Comparison of ENCODE assay signal across 17 mouse cellular contexts in the genomic region with DNA sequence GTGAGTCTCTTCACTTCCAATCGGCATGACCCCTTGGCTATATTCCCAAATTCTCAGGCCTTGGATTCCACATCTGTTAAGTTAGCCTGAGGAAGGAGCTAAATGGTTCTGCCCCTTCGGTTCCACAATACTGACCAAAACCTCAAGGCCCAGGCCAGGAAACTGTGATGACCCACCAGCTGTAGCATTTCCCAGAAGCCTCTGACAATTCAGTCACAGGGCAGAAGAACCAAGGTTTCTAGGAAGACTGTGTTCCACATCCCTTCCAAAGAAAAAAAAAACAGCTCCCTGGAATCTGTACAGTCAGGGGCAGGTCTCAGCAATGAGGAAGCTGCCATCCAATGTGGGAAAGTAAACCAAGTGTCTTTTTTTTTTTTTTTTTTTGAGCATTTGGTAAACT. TPM values are rescaled to one million over a fixed set of nuclear protein-coding genes. Genes with fewer than 3 reads are reported as not detected.
DNase-seq lines count a peak whose midpoint lies in the region; ATAC-seq and TF ChIP-seq lines count a peak whose summit lies in the region.
"Had no signal": no experiment of that assay in that cellular context is flagged by ENCODE, and none has a peak within 500 bp of the region (broad histone marks: within the 10 kb centered on the region; RNA-seq: fewer than 3 reads in every experiment).

No protein-coding gene starts in this region.

- DNase-seq in hindbrain, embryonic 10.5 days (ENCODE audit: low spot score): no peak
- DNase-seq in lung, postnatal 0 days (ENCODE audit: low spot score): peak; percentile 82
- no peak for DNase-seq in lung, adult 2 months
- DNase-seq in adipocyte (ENCODE audit: low spot score): peak; percentile 16
- DNase-seq in lung, postnatal 36 days: peak; percentile 54
- no peak for DNase-seq in forebrain, embryonic 14.5 days (ENCODE audit: low spot score)
- DNase-seq: adrenal gland, postnatal 14 days; cerebellum, adult 11-12 months; cerebellum, adult 9-10 months; cerebellum, postnatal 25 days; forebrain, postnatal 0 days; gastrocnemius, postnatal 14 days; heart, postnatal 36 days had no signal

- H3K4me3 ChIP-seq in hindbrain, embryonic 10.5 days: no peak overlapping the region
- H3K4me3 ChIP-seq in hindbrain, embryonic 16.5 days (ENCODE audit: low read length): no peak overlapping the region
- no peak overlapping the region for H3K4me3 ChIP-seq in lung, postnatal 0 days (ENCODE audit: low read depth, low read length)
- H3K4me3 ChIP-seq in lung, adult 2 months (replicated peaks; ENCODE audit: extremely low read depth, low read depth, low read length): no peak overlapping the region
- no peak overlapping the region for H3K4me3 ChIP-seq in forebrain, embryonic 14.5 days (ENCODE audit: low read depth, low read length)
- H3K4me3 ChIP-seq: embryonic facial prominence, embryonic 12.5 days; heart, embryonic 12.5 days; hindbrain, embryonic 12.5 days had no signal

- no peak overlapping the region for H3K9ac ChIP-seq in hindbrain, embryonic 16.5 days (ENCODE audit: low read depth, low read length)
- no peak overlapping the region for H3K9ac ChIP-seq in lung, postnatal 0 days (replicated peaks; ENCODE audit: low read depth)
- no peak overlapping the region for H3K9ac ChIP-seq in forebrain, embryonic 14.5 days (ENCODE audit: low read length)
- H3K9ac ChIP-seq: embryonic facial prominence, embryonic 12.5 days; forebrain, postnatal 0 days; heart, embryonic 12.5 days; hindbrain, embryonic 12.5 days had no signal

- H3K27ac ChIP-seq in hindbrain, embryonic 10.5 days: peak overlapping the region; percentile 89
- no peak overlapping the region for H3K27ac ChIP-seq in hindbrain, embryonic 16.5 days (ENCODE audit: low read depth, low read length)
- H3K27ac ChIP-seq in lung, postnatal 0 days (ENCODE audit: low read length): 0 out of 2 replicates have a peak overlapping the region, but pooled peaks have one; percentile 62
- H3K27ac ChIP-seq in forebrain, embryonic 14.5 days (ENCODE audit: low read depth, low read length): no peak overlapping the region
- H3K27ac ChIP-seq: embryonic facial prominence, embryonic 12.5 days had no signal

- H3K27me3 ChIP-seq in hindbrain, embryonic 10.5 days (ENCODE audit: insufficient read depth, poor library complexity, severe bottlenecking): peaks cover 23% of the 10 kb centered on the region
- H3K27me3 ChIP-seq in hindbrain, embryonic 16.5 days (replicated peaks; ENCODE audit: control insufficient read depth, insufficient read depth, low read length): 0 out of 2 replicates have a peak, but pooled peaks cover 1% of the 10 kb centered on the region
- H3K27me3 ChIP-seq in lung, postnatal 0 days (replicated peaks; ENCODE audit: insufficient read depth, low read length): no peaks in the 10 kb centered on the region
- 0 out of 2 replicates have a peak, but pooled peaks cover 4% of the 10 kb centered on the region for H3K27me3 ChIP-seq in forebrain, embryonic 14.5 days (replicated peaks; ENCODE audit: control insufficient read depth, insufficient read depth, low read length)
- H3K27me3 ChIP-seq: embryonic facial prominence, embryonic 12.5 days; heart, embryonic 12.5 days had no signal

- H3K4me1 ChIP-seq in hindbrain, embryonic 10.5 days (replicated peaks): peaks cover 85% of the 10 kb centered on the region
- H3K4me1 ChIP-seq in hindbrain, embryonic 16.5 days (ENCODE audit: control insufficient read depth, insufficient read depth, low read depth, low read length): no peaks in the 10 kb centered on the region
- no peaks in the 10 kb centered on the region for H3K4me1 ChIP-seq in lung, postnatal 0 days (ENCODE audit: insufficient read depth, low read depth, low read length)
- H3K4me1 ChIP-seq in lung, adult 2 months (ENCODE audit: control insufficient read depth, insufficient read depth, low read length): no peaks in the 10 kb centered on the region
- H3K4me1 ChIP-seq in forebrain, embryonic 14.5 days (ENCODE audit: control insufficient read depth, insufficient read depth, low read length): 0 out of 2 replicates have a peak, but pooled peaks cover 2% of the 10 kb centered on the region

- no peak for TF ChIP-seq CTCF in lung, postnatal 0 days (IDR thresholded peaks at IDR 0.05)
- no peak for TF ChIP-seq CTCF in lung, adult 2 months (IDR thresholded peaks at IDR 0.05; ENCODE audit: insufficient read depth, low read length)

- no peak for TF ChIP-seq POLR2A in lung, adult 2 months (IDR thresholded peaks at IDR 0.05; ENCODE audit: borderline replicate concordance, extremely low read depth, low read depth, low read length)

- H3K9me3 ChIP-seq in hindbrain, embryonic 10.5 days: no peaks in the 10 kb centered on the region
- no peaks in the 10 kb centered on the region for H3K9me3 ChIP-seq in hindbrain, embryonic 16.5 days (ENCODE audit: control insufficient read depth, low read length)
- H3K9me3 ChIP-seq in lung, postnatal 0 days (ENCODE audit: low read length): no peaks in the 10 kb centered on the region
- no peaks in the 10 kb centered on the region for H3K9me3 ChIP-seq in forebrain, embryonic 14.5 days (replicated peaks; ENCODE audit: control insufficient read depth, low read length)
- H3K9me3 ChIP-seq: embryonic facial prominence, embryonic 12.5 days; heart, embryonic 12.5 days; hindbrain, embryonic 12.5 days had no signal

- no peak overlapping the region for H3K4me2 ChIP-seq in hindbrain, embryonic 16.5 days (ENCODE audit: low read length)
- no peak overlapping the region for H3K4me2 ChIP-seq in lung, postnatal 0 days (replicated peaks; ENCODE audit: low read depth, low read length)
- H3K4me2 ChIP-seq in forebrain, embryonic 14.5 days (ENCODE audit: low read length): no peak overlapping the region
- H3K4me2 ChIP-seq: embryonic facial prominence, embryonic 12.5 days; heart, embryonic 12.5 days; hindbrain, embryonic 12.5 days had no signal

- H3K36me3 ChIP-seq in hindbrain, embryonic 10.5 days: no peaks in the 10 kb centered on the region
- no peaks in the 10 kb centered on the region for H3K36me3 ChIP-seq in hindbrain, embryonic 16.5 days (ENCODE audit: control insufficient read depth, insufficient read depth, low read length)
- no peaks in the 10 kb centered on the region for H3K36me3 ChIP-seq in lung, postnatal 0 days (ENCODE audit: insufficient read depth, low read length)
- no peaks in the 10 kb centered on the region for H3K36me3 ChIP-seq in forebrain, embryonic 14.5 days (ENCODE audit: control insufficient read depth, insufficient read depth, low read length)
- H3K36me3 ChIP-seq: embryonic facial prominence, embryonic 12.5 days; heart, embryonic 12.5 days; hindbrain, embryonic 12.5 days had no signal

- 90% methylated on average over 2 of the region's 2 CpGs for WGBS in hindbrain, embryonic 10.5 days
- WGBS in hindbrain, embryonic 16.5 days: 79% methylated on average over 2 of the region's 2 CpGs
- WGBS in lung, postnatal 0 days: 55% methylated on average over 2 of the region's 2 CpGs
- 77% methylated on average over 2 of the region's 2 CpGs for WGBS in lung, adult 2 months
- 89% methylated on average over 2 of the region's 2 CpGs for WGBS in forebrain, embryonic 14.5 days

- no peak for ATAC-seq in hindbrain, embryonic 16.5 days
- ATAC-seq in lung, postnatal 0 days: peak; percentile 73
- no peak for ATAC-seq in forebrain, embryonic 14.5 days
- ATAC-seq: forebrain, postnatal 0 days had no signal

- peak; percentile 66 for TF ChIP-seq EP300 in lung, postnatal 0 days (IDR thresholded peaks at IDR 0.05)

RNA-seq across cellular contexts. Expression of a gene that starts 25.1 kb away (rescaled TPM):
- 13.1 and 13.4 TPM in 2 replicates for polyA plus RNA-seq in hindbrain, embryonic 10.5 days (2016; fragmentation: Nextera tagmentation; extraction: Ambion mirVana)
- polyA plus RNA-seq in hindbrain, embryonic 16.5 days (2015; fragmentation: Nextera tagmentation; extraction: Ambion mirVana): 4.8 and 5.6 TPM in 2 replicates
- 0.63 and 0.76 TPM in 2 replicates for polyA plus RNA-seq in lung, postnatal 0 days (2015; fragmentation: Nextera tagmentation; extraction: Ambion mirVana)
- 5.5 and 6.3 TPM in 2 replicates for polyA plus RNA-seq in lung, adult 2 months (2012; rRNA removed)
- polyA plus RNA-seq in forebrain, embryonic 14.5 days (2014; fragmentation: Nextera tagmentation; extraction: Ambion mirVana): 3.3 and 3.9 TPM in 2 replicates

Comparison
In these comparisons a context has a peak if more than half of its experiments do, and no peak if none do; other contexts are left out.
1. DNase-seq: peak in lung, postnatal 0 days (single experiment), adipocyte (single experiment) and lung, postnatal 36 days (single experiment); none in hindbrain, embryonic 10.5 days (single experiment), lung, adult 2 months (single experiment) and forebrain, embryonic 14.5 days (single experiment).
2. H3K27ac ChIP-seq: peak in hindbrain, embryonic 10.5 days (single experiment) and lung, postnatal 0 days (single experiment); none in hindbrain, embryonic 16.5 days (single experiment) and forebrain, embryonic 14.5 days (single experiment).